Mouse (Mus musculus): ENCODE results near the gene Spice1. TPM values are rescaled to one million over a fixed set of nuclear protein-coding genes. Genes with fewer than 3 reads are reported as not detected.
A peak's percentile ranks its signal among the peaks of the same experiment; 100 is the strongest.

Spice1 gene
- total RNA-seq, 4 experiments from 2014 or later = 6.5 to 10.2 (median 9.0) TPM

- DNase-seq (ENCODE audit: low spot score) = no peak
Observed at GRCm38 (mm10) chr16:44365522-44365921, 18.6 kb downstream of the Spice1 start.

GRCm38 (mm10) chr16:44375459-44375858 lies 28.5 kb downstream of the Spice1 start:
- no peak for DNase-seq (ENCODE audit: low spot score)

- DNase-seq (ENCODE audit: low spot score) = no peak
Observed at GRCm38 (mm10) chr16:44380006-44380405, 33.1 kb downstream of the Spice1 start.

GRCm38 (mm10) chr16:44381578-44381977 lies 34.7 kb downstream of the Spice1 start:
- no peak for DNase-seq (ENCODE audit: low spot score)

- no peak for DNase-seq (ENCODE audit: low spot score)
Observed at GRCm38 (mm10) chr16:44383549-44383948, 36.6 kb downstream of the Spice1 start.

- no peak for DNase-seq (ENCODE audit: low spot score)
Observed at GRCm38 (mm10) chr16:44384251-44384650, 37.3 kb downstream of the Spice1 start.

- DNase-seq (ENCODE audit: low spot score) = peak; percentile 29
Observed at GRCm38 (mm10) chr16:44391877-44392548, 45.1 kb downstream of the Spice1 start.

- DNase-seq (ENCODE audit: low spot score) = no peak
Observed at GRCm38 (mm10) chr16:44394577-44395243, 47.8 kb downstream of the Spice1 start, which contains the start of gene Cfap44. Gene Cfap44, plus strand, starts transcription at chr16:44394796.

GRCm38 (mm10) chr16:44404933-44405332 lies 58.0 kb downstream of the Spice1 start:
- DNase-seq (ENCODE audit: low spot score) = no peak

- DNase-seq (ENCODE audit: low spot score) = no peak
Observed at GRCm38 (mm10) chr16:44407211-44407610, 60.3 kb downstream of the Spice1 start.

- no peak for DNase-seq (ENCODE audit: low spot score)
Observed at GRCm38 (mm10) chr16:44408290-44408689, 61.4 kb downstream of the Spice1 start.

GRCm38 (mm10) chr16:44410176-44410575 lies 63.3 kb downstream of the Spice1 start:
- no peak for DNase-seq (ENCODE audit: low spot score)

GRCm38 (mm10) chr16:44417596-44417995 lies 70.7 kb downstream of the Spice1 start:
- no peak for DNase-seq (ENCODE audit: low spot score)

GRCm38 (mm10) chr16:44421735-44422134 lies 74.8 kb downstream of the Spice1 start:
- DNase-seq (ENCODE audit: low spot score) = no peak

- no peak for DNase-seq (ENCODE audit: low spot score)
Observed at GRCm38 (mm10) chr16:44423499-44423898, 76.6 kb downstream of the Spice1 start.

GRCm38 (mm10) chr16:44428456-44428855 lies 81.5 kb downstream of the Spice1 start:
- no peak for DNase-seq (ENCODE audit: low spot score)

GRCm38 (mm10) chr16:44430021-44430420 lies 83.1 kb downstream of the Spice1 start:
- DNase-seq (ENCODE audit: low spot score) = no peak

GRCm38 (mm10) chr16:44434931-44435330 lies 88.0 kb downstream of the Spice1 start:
- no peak for DNase-seq (ENCODE audit: low spot score)

GRCm38 (mm10) chr16:44435481-44435880 lies 88.6 kb downstream of the Spice1 start:
- DNase-seq (ENCODE audit: low spot score) = no peak
